Mouse (Mus musculus) CD4-positive, CD25-positive, alpha-beta regulatory T cell, adult 4 months (primary cell): ENCODE results near the gene Aprt. TPM values are rescaled to one million over a fixed set of nuclear protein-coding genes. Genes with fewer than 3 reads are reported as not detected.
"Not testable (repeated sequence)": the region's sequence is repeated elsewhere in the genome, so short reads cannot be mapped to it uniquely, and the experiment has no call there.

ENCODE experiments used
- ATAC-seq: one replicate; pipeline ENCODE4 v1.8.0; 2017
- polyA plus RNA-seq, 2 experiments: library from polyadenylated mRNA; unstranded; fragments of 100-300 nt; shearing (Covaris generic); gene quantifications; one replicate each; pipeline ENCODE4 v1.2.1; 2017

The Aprt gene
- polyA plus RNA-seq, 2 experiments from 2014 or later, result 146 to 207 TPM

DNA sequence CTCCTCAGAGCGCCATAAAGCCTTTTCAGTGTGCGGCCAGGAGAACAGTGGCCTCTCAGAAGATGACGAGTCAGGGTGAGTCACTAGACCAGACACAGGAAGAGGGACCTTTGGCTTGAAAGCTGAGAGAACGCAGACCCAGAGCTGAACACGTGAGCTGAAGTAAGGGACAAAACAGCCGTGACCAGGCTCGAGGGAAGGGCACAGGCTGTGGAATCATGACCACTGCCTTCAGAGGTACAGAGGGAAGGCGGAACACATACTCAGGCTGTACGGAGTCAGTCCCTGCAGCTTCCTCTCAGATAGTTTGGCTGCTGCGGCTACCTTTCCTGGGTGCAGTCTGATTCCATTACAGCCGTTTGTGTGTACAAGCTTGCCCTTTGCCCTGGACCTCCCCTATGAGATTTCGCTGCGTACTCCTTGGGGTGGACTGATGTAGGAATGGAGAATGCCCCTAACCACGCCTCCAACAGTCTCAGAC lies 8.7 kb upstream of the Aprt start:
- no peak for ATAC-seq

GRCm38 (mm10) chr8:122584981-122585380 lies 8.3 kb upstream of the Aprt start:
- ATAC-seq, result no peak

GRCm38 (mm10) chr8:122580926-122581325 lies 4.2 kb upstream of the Aprt start:
- ATAC-seq, result no peak

- no peak for ATAC-seq
These were observed 2.5 kb upstream of the Aprt start for GRCm38 (mm10) chr8:122579196-122579595.

DNA sequence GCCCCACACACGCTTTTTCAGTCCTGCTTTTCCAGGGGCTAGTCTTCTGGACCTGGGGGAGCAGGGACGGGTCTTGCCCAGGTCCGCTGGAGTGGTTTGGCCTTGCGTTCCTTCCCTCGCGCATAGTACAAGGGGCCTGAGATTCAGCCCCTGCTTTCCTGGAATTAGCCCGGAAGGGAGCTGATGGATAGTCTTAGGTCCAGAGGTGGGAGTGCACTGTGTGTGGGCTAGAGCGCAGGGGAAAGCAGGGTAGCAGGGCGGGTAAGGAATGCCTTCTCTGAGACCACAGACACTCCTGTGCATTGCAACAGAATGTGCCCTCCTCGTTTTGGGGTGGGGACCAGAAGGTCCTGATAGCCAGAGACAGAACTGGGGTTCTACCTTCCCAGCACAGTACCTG lies 407 bp upstream of the Aprt start:
- ATAC-seq, result no peak

DNA sequence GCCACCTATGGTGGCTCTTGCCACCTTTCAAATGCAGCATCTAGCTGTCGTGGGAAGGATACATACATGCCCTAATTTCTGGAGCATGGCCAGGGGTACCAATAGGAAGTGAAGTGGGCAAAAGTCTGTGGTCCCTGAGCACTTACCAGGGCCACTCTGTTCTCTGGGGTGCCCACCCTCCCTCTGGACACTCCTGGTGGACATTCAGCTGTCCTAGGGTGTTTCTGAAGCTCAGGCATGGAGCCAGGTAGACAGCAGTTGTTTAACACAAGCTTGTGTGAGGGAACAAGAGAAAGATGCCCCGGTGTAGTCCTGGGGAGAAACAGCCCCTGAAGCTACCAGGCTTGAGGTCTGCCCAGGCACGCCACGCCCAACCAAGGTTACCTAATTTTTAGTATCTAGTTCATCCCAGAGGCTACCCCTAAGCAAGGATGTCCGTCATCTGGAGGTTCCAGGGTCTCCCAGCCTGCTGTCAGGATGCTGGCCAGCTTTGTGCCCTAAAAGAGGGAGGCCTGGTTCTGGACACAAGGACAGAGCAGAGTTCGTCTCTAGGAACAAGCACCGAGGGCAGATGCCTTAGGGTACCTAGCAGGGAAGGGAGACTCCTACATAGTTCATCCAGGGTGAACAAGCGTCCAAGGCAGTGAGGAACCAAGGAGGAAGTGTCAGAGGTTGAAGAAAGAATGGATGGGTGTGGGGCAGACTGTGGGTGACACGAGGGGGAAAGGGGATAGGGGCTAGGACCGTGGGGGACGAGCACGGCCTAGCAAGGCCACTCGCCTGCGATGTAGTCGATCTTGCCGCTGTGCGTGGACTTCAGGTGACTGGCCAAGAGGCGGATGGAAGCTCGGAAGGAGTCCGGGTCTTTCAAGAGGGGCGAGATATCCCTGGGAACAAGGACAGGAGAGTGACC lies 718 bp downstream of the Aprt start:
- ATAC-seq, result peak; percentile 13

DNA sequence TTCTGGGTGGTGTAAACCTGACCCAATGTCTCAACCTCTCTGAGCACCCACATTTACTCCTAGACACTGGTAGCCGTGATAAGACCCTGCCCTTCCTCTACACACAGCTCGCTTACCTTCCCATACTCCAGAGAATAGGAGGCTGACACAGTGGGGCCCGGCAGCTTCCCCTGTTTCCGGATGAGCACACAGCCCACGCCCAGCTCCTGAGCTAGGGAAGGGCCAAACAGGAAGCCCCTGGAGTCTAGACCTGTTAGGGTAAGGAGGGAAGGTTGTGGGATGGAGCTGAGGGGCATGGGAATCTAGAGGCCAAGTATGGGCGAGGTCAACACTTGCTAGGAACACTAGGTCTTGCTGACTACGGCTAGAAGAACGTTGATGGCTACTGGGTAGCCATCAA lies 1.4 kb downstream of the Aprt start:
- no peak for ATAC-seq

GRCm38 (mm10) chr8:122574667-122575251 lies 1.9 kb downstream of the Aprt start:
- ATAC-seq, result no peak

DNA sequence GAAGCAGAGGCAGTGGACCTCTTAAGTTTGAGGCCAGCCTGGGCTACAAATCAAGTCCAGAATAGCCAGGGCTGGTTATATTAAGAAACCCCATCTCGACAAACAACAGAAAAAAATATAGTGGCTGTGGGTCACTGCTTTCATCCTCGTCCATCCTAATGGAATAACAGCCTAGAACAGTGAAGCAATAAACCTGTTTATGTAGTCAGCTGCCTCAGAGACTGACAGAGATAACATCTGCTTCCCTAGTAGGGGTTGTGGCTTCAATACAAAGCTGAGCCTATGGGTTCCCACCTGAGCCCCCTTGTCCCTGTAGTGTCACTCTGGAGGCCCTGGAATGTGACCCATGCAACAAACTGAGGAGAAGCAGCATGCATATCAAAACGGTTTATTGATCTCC lies 2.4 kb downstream of the Aprt start:
- ATAC-seq, result no peak

GRCm38 (mm10) chr8:122573577-122573976 lies 3.1 kb downstream of the Aprt start:
- ATAC-seq, result no peak

DNA sequence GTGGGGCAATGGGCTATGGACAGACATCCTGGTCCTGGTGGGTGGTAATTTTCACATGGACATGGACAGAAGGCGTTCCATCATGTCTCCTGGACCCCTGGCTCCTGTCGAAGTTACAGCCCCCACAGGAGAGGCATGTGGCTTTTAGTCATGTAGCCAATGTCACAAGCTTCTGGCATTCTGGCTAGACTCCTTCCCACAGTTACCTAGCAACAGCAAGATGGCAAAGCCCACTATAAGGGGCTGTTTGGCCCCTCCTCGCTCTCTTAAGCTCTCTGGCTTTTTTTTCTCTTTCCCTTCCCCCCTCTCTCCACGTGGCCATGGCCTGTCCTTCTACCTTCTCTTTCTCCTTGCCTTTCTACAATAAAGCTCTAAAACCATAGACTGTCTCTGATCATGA lies 3.5 kb downstream of the Aprt start:
- ATAC-seq, result not testable (repeated sequence)

DNA sequence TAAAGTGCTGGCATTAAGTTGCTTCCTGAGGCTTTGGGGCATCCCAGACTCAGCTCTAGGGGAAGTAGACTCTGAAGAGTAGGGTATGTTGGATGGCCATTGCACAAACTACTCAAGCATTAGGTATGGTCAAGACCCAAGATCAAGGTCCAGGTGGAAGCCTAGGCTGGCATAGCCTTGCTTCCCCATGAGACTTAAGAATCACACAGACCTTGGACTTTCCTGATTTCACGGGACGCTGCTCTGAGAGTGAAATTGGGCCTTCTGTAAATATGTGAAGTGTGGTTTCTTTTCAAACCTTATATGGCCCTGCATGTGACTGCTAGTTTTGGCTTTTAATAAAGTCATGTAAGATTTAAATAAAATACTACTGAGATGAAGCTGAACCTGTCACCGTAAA lies 4.0 kb downstream of the Aprt start:
- no peak for ATAC-seq

- ATAC-seq, result no peak
These were observed 4.9 kb downstream of the Aprt start for GRCm38 (mm10) chr8:122571750-122572267.

GRCm38 (mm10) chr8:122571153-122571552 lies 5.6 kb downstream of the Aprt start:
- ATAC-seq, result no peak

DNA sequence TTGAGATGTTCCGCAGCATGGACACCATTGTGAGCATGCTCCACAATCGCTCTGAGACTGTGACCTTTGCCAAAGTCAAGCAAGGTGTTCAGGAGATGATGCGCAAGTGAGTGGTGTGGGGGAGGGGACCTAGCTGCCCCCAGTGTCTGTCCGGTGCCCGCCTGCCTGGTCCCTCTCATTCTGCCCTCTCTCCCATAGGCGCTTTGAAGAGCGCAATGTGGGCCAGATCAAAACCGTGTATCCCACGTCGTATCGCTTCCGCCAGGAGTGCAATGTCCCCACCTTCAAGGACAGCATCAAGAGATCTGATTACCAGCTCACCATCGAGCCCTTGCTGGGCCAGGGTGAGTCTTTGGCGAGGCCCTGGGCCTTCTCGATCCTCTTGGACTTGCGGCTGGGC lies 6.7 kb downstream of the Aprt start:
- ATAC-seq, result no peak

- ATAC-seq, result no peak
These were observed 7.4 kb downstream of the Aprt start for GRCm38 (mm10) chr8:122569329-122569728.

- ATAC-seq, result no peak
These were observed 7.8 kb downstream of the Aprt start for GRCm38 (mm10) chr8:122568881-122569309.

GRCm38 (mm10) chr8:122568109-122568504 lies 8.6 kb downstream of the Aprt start:
- ATAC-seq, result peak; percentile 53

- peak; percentile 82 for ATAC-seq
These were observed 9.2 kb downstream of the Aprt start, which contains the start of gene Cdt1 for GRCm38 (mm10) chr8:122567361-122568108. Gene Cdt1, plus strand, starts transcription at chr8:122568015.

DNA sequence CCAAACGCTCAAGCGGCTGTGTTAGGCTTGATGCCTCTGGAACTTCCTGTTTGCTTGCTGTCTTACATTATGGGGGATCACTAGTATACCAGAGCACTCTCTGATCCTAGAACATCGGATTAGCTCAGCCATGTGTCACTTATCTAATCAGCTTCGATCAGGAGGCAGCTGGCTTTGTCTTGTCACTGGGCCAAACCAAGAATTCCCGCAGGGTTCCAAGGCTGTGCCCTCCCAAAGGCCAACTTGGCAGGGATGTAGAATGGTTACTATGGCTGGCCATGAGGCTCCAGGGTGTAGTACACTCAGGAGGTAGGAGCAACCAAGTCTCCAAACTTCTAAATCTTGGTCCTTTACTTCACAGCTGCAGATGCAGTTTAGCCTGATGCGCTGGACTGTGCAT lies 9.9 kb downstream of the Aprt start:
- no peak for ATAC-seq

GRCm38 (mm10) chr8:122564363-122565352 lies 12.1 kb downstream of the Aprt start:
- ATAC-seq, result no peak

DNA sequence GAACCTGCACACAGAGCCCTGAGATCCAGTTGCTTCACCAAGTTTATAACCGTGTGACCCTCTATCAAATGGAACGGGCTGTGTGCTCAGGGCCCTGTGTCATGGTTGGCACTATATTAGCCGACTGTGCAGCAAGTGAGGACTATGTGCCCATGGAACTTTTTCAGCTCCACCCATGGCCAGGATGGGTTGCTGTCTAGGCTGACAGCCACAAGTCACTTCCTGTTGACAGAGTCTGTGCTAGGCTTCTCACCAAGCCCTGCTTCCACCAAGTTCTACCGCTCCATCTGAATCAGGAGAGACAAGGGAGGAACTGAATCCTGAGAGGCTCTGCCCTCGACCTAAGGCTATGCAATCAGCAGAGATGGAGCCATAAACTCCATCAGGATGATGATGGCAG lies 15.5 kb downstream of the Aprt start:
- peak; percentile 77 for ATAC-seq
